Mouse (Mus musculus) left cerebral cortex, adult 11 months (tissue): ENCODE results near the gene Prss54.
"Not testable (repeated sequence)": the region's sequence is repeated elsewhere in the genome, so short reads cannot be mapped to it uniquely, and the experiment has no call there.

ENCODE experiments used
- DNase-seq: peaks from one replicate; pipeline ENCODE4 v3.0.0; 2022; ENCODE audit warnings: low spot score

Prss54 gene

GRCm38 (mm10) chr8:95576240-95576639, at the start of gene Prss54:
Prss54 (minus strand) TSS chr8:95576340.
- no peak for DNase-seq

- DNase-seq: no peak
Observed at GRCm38 (mm10) chr8:95624833-95625232, 48.7 kb upstream of the Prss54 start.

GRCm38 (mm10) chr8:95620046-95620445, 43.9 kb upstream of the Prss54 start:
- no peak for DNase-seq

GRCm38 (mm10) chr8:95616383-95616782, 40.2 kb upstream of the Prss54 start:
- no peak for DNase-seq

GRCm38 (mm10) chr8:95611769-95612168, 35.6 kb upstream of the Prss54 start:
- no peak for DNase-seq

GRCm38 (mm10) chr8:95610749-95611148, 34.6 kb upstream of the Prss54 start:
- no peak for DNase-seq

GRCm38 (mm10) chr8:95609406-95609805, 33.3 kb upstream of the Prss54 start:
- no peak for DNase-seq

- DNase-seq: peak; percentile 58
Observed at GRCm38 (mm10) chr8:95607210-95607609, 31.1 kb upstream of the Prss54 start.

- not testable (repeated sequence) for DNase-seq
Observed at GRCm38 (mm10) chr8:95606509-95606908, 30.4 kb upstream of the Prss54 start.

GRCm38 (mm10) chr8:95602168-95602567, 26.0 kb upstream of the Prss54 start:
- no peak for DNase-seq

GRCm38 (mm10) chr8:95601306-95601705, 25.2 kb upstream of the Prss54 start:
- no peak for DNase-seq

- no peak for DNase-seq
Observed at GRCm38 (mm10) chr8:95599861-95600260, 23.7 kb upstream of the Prss54 start.

- no peak for DNase-seq
Observed at GRCm38 (mm10) chr8:95596841-95597241, 20.7 kb upstream of the Prss54 start.

GRCm38 (mm10) chr8:95595131-95595530, 19.0 kb upstream of the Prss54 start:
- no peak for DNase-seq

GRCm38 (mm10) chr8:95593439-95594393, 17.6 kb upstream of the Prss54 start:
- no peak for DNase-seq

GRCm38 (mm10) chr8:95592131-95592780, 16.1 kb upstream of the Prss54 start:
- no peak for DNase-seq

GRCm38 (mm10) chr8:95590539-95590938, 14.4 kb upstream of the Prss54 start:
- no peak for DNase-seq

- DNase-seq: no peak
Observed at GRCm38 (mm10) chr8:95589282-95589681, 13.1 kb upstream of the Prss54 start.

- DNase-seq: no peak
Observed at GRCm38 (mm10) chr8:95587339-95587738, 11.2 kb upstream of the Prss54 start.

- DNase-seq: no peak
Observed at GRCm38 (mm10) chr8:95573146-95573545, 3.0 kb downstream of the Prss54 start.

GRCm38 (mm10) chr8:95566809-95567208, 9.3 kb downstream of the Prss54 start:
- no peak for DNase-seq

- no peak for DNase-seq
Observed at GRCm38 (mm10) chr8:95566217-95566616, 9.9 kb downstream of the Prss54 start.

- DNase-seq: no peak
Observed at GRCm38 (mm10) chr8:95555963-95556362, 20.2 kb downstream of the Prss54 start.
